Mouse (Mus musculus) liver (tissue): Measurements from ENCODE around the gene Xpo6.

Experiments used
- DNase-seq: peaks from one replicate; pipeline ENCODE4 v3.0.0-alpha.2; 2020; ENCODE audit warnings: mixed read lengths

Xpo6 gene

DNA sequence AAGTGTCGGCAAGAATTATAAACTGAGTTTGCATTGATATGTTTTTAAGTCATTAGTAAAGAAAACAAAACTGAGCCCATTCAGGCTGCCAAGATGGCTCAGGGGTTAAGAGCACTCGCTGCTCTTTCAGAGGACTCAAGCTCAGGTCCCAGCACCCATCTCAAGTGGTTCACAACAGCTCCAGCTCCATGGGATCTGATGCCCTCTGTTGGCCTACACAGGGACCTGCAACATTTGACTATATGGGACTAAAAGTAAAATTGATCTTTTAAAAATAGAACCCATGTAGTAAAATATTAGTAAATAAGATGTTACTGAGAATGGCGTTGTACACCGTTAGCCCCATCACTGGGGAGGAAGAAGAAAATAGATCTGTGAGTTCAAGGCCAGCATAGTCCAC lies 130.0 kb downstream of the Xpo6 start:
- DNase-seq = no peak

GRCm38 (mm10) chr7:126066777-126067176 lies 133.5 kb downstream of the Xpo6 start:
- DNase-seq = no peak

DNA sequence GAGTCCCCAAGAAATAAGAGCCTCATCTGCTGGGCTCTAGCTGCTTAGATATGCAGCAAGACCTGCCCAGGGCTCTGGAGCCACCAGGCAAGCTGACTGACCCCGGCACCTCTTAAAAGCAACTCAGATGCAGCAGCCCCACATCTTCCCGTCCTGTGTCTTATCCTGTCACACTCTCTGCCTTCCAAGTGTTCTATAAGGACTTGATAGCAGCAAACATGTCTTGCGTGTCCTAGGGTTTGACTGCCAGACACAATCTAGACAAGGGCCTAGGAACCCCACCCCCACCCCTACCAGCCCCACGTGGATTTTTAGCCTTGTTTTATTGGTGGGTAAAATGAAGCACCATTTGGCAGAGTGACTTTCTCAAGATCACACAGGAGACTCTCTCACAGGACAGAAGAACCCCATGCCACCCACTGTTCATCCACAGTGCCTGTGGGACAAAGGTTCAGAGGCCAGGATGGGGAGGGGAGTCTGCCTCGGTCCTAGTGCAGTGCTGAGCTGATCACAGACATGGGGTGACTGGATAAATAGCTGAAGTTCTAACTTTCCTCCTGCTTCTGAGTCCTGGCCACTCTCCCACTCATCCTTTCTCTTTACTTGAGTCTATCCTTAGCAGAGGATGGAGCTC lies 134.9 kb downstream of the Xpo6 start:
- no peak for DNase-seq

DNA sequence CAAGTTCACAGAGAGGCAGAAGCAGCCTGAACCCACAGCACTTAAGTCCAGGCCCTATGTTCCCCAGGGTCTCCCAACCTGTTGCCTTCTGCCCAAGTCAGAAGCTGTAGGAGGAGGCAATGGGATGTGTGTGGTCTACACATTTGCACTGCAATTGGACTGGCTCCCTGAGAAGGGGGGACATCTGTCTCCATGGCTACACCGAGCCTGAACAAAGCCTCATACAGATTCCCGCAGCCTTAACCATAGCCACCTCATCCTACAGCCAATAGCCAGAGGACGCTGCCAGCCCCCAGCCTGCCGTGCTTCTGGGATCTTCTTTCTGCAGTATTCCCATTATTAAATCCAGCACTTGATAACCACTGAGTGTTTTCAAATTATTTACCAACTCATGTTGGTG lies 138.1 kb downstream of the Xpo6 start:
- DNase-seq = no peak

- DNase-seq = no peak
Observed at GRCm38 (mm10) chr7:126058918-126059317, 141.4 kb downstream of the Xpo6 start.

DNA sequence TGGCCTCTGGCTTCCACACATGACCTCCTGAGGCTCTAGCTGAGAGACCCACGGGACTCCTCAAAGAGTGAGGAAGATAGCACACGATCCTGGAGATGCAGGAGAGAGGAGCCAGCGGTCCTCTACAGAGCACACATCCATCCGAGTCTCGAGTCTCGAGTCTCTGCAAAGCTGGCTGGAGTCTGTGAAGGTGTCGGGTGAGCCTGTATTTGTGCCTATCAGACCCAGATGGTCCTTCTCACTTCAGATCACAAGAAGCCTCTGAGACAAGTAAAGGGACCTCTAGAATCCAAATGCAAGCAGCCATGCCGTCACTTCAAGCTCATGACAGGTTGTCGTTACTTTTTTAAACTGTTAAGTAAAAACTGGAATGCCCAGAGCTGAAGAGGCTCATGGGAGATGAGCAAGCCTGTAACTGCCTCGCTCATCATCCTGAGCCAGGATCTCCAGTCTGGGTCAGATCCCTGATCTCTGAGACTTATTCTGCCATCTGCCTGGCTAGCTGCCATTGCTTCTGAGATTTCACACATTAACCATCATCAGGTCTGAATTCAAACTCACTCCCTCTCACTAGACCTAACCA lies 142.9 kb downstream of the Xpo6 start:
- no peak for DNase-seq

DNA sequence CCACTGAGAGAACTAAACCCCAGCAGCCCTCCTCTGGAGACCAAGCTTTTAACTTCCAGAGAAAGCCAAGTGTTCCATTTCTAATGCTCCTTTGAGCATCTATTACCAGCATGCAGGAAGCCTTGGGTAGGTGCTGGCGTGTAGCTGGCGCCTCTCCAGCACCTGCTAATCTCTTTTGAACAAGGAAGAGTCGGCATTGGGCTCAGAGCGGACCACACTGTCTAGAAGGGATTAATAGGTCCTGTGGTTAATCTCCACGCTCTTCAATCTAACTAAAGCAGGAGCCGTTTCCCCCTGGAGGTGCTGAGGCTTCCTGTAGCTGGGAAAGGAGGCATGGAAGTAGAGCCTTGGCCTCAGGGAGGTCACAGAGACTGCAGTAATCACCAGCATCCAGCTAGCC lies 145.7 kb downstream of the Xpo6 start:
- DNase-seq = no peak

DNA sequence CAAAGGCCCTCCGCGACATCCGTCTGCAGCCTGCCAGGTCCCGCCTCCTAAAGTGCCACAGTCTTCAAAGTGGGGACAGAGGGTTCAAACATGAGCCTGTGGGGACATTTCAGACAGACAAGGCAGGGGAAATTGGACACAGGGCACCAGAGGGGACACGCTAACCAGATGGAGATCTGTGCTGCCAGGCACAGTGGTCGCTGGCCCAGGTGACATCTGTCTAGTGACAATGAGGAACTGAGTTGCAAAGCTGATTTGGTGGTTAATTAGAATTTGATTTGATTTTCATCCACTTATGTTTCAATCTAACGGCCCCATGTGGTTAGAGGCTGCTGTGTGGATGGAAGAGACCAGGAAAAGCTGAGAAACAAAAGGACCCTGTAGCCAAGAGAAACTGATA lies 146.7 kb downstream of the Xpo6 start:
- DNase-seq = no peak

- DNase-seq = no peak
Observed at GRCm38 (mm10) chr7:126051910-126052309, 148.4 kb downstream of the Xpo6 start.
